Mouse (Mus musculus) stomach, embryonic 15.5 days (tissue): ENCODE measurements at regions not wholly inside any gene's neighbourhood (a gene's known extent, or its start where the extent isn't known, plus 50 kb on each side); places are given as distances from the start of the nearest gene placed in this dataset.

ENCODE experiments used
- ATAC-seq: fragments of 200-750 bp; cut with Nextera tagmentation; 2 replicates; pipeline ENCODE4 v1.8.0; 2017; ENCODE audit warnings: low read depth, moderate number of reproducible peaks, moderate TSS enrichment; ENCODE audit not compliant: insufficient read depth, low FRiP score
- H3K27ac ChIP-seq: fragments of 300-500 bp; sonication (generic); 2 replicates; pipeline ENCODE4 v1.5.1; 2015; ENCODE audit warnings: mild to moderate bottlenecking, inconsistent platforms
- H3K27me3 ChIP-seq: fragments of 300-500 bp; sonication (generic); replicated peaks from 2 replicates; pipeline ENCODE4 v1.6.1; 2015; ENCODE audit warnings: inconsistent platforms
- H3K36me3 ChIP-seq: fragments of 300-500 bp; sonication (generic); 2 replicates; pipeline ENCODE4 v1.6.1; 2015; ENCODE audit warnings: inconsistent platforms
- H3K4me1 ChIP-seq: fragments of 300-500 bp; sonication (generic); 2 replicates; pipeline ENCODE4 v1.6.1; 2015; ENCODE audit warnings: inconsistent platforms
- H3K4me2 ChIP-seq: fragments of 300-500 bp; sonication (generic); 2 replicates; pipeline ENCODE4 v1.6.1; 2015; ENCODE audit warnings: mild to moderate bottlenecking, inconsistent platforms
- H3K4me3 ChIP-seq: fragments of 300-500 bp; sonication (generic); replicated peaks from 2 replicates; pipeline ENCODE4 v1.5.1; 2015; ENCODE audit warnings: inconsistent platforms
- H3K9ac ChIP-seq: fragments of 300-500 bp; sonication (generic); 2 replicates; pipeline ENCODE4 v1.6.1; 2015; ENCODE audit warnings: inconsistent platforms
- H3K9me3 ChIP-seq: fragments of 300-500 bp; sonication (generic); 2 replicates; pipeline ENCODE4 v1.6.1; 2016; ENCODE audit warnings: inconsistent platforms
- WGBS: fragments of 180-500 bp; shearing (Covaris S2); methylation state at CpG from one replicate; pipeline ENCODE4 v1.1.7; 2015; 5-methylcytosine and 5-hydroxymethylcytosine counted together

- Histone ChIP-seq H3K27ac (no peak overlapping the region), H3K9ac (no peak overlapping the region), H3K4me1 (no peaks in the 10 kb centered on the region), H3K4me2 (no peak overlapping the region), H3K36me3 (no peaks in the 10 kb centered on the region), H3K27me3 (no peaks in the 10 kb centered on the region), H3K4me3 (no peak overlapping the region), H3K9me3 (no peaks in the 10 kb centered on the region)
- ATAC-seq, result no peak
- 74% methylated on average over 6 of the region's 6 CpGs for WGBS
Observed at GRCm38 (mm10) chr3:143909341-143909740, 295.7 kb downstream of the Lmo4 start.

DNA sequence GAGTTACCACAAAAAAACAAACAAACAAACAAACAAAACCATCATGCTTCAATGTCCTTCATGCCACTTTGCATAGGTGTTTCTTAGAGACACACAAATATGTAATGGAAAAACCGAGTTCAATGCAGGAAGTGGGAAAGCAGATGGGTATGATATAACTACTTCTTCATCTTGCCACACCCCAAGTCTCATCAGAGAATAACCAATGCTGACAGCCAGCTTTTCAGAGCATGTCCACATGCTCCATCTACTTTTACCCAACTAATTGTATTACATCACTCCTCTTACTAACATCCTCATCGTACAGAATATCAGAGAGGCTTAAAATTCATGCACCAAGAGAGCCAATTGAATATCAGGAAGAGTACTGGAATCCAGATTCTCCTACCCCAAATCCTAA lies 301.6 kb downstream of the Lmo4 start:
- Histone ChIP-seq H3K36me3 (no peaks in the 10 kb centered on the region), H3K27ac (no peak overlapping the region), H3K9me3 (no peaks in the 10 kb centered on the region), H3K27me3 (no peaks in the 10 kb centered on the region), H3K4me3 (no peak overlapping the region), H3K4me2 (no peak overlapping the region), H3K9ac (no peak overlapping the region), H3K4me1 (no peaks in the 10 kb centered on the region)
- WGBS, result 77% methylated on average over 2 of the region's 2 CpGs
- ATAC-seq, result no peak

- no peaks in the 10 kb centered on the region for H3K9me3 ChIP-seq
- whole genome bisulfite sequencing, result 87% methylated on average over 2 of the region's 2 CpGs
- ATAC-seq, result no peak
- H3K9ac ChIP-seq, result no peak overlapping the region
- H3K4me2 ChIP-seq, result no peak overlapping the region
- no peak overlapping the region for H3K4me3 ChIP-seq
- H3K36me3 ChIP-seq, result no peaks in the 10 kb centered on the region
- H3K4me1 ChIP-seq, result no peaks in the 10 kb centered on the region
- H3K27me3 ChIP-seq, result no peaks in the 10 kb centered on the region
- no peak overlapping the region for H3K27ac ChIP-seq
Observed at GRCm38 (mm10) chr3:143880813-143881212, 324.2 kb downstream of the Lmo4 start.

- H3K36me3 ChIP-seq, result no peaks in the 10 kb centered on the region
- no peaks in the 10 kb centered on the region for H3K27me3 ChIP-seq
- H3K4me1 ChIP-seq, result no peaks in the 10 kb centered on the region
- H3K9me3 ChIP-seq, result no peaks in the 10 kb centered on the region
- H3K9ac ChIP-seq, result no peak overlapping the region
- no peak overlapping the region for H3K27ac ChIP-seq
- no peak overlapping the region for H3K4me3 ChIP-seq
- 76% methylated on average over 3 of the region's 3 CpGs for WGBS
- no peak overlapping the region for H3K4me2 ChIP-seq
- no peak for ATAC-seq
Observed at GRCm38 (mm10) chr3:143873876-143874275, 331.1 kb downstream of the Lmo4 start.

DNA sequence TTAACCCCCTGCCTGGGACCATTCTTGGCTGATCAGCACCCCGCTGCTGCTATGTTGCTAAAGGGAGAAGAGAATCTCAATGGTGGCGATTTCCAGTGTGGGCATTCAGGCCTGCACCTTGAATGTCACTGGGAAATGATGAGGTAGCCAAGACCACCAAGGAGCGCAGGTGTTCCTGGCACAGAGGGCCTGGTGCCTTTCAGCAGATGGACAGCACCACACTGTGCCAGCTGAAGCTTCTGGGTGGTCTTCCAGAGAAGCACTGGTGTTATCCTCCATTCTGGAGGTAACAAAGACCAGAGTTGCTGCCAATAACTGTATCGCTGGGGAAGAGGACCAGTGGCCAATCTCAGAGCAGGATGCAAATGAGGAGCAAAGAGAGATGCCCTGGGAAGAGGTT lies 338.5 kb downstream of the Lmo4 start:
- no peaks in the 10 kb centered on the region for H3K36me3 ChIP-seq

DNA sequence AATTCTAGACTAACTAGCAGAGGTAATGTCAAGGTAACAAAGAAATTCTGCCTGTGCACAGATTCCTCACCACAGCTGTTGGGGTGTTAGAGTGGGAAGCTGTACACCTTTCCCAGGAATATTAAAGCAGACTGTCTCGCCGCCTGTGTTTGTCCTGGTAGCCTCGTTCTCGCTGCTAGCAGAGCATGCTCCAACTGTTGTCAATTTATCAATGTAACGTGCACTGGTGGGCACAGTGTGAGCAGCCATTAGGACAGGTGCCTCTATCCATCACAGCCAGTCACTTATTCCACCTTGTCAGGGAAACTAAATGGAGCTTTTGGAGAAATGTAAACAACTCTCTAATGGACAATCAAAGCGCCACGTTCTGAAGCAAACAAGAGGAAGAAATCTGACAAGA lies 339.4 kb downstream of the Lmo4 start:
- no peak overlapping the region for H3K4me3 ChIP-seq
- no peak overlapping the region for H3K9ac ChIP-seq
- H3K4me2 ChIP-seq, result 0 out of 2 replicates have a peak overlapping the region, but pooled peaks have one; percentile 7
- no peaks in the 10 kb centered on the region for H3K27me3 ChIP-seq
- ATAC-seq, result no peak
- peaks cover 3% of the 10 kb centered on the region; the same call in 1 of the 2 replicates for H3K4me1 ChIP-seq
- WGBS, result 41% methylated on average over 7 of the region's 7 CpGs
- H3K27ac ChIP-seq, result no peak overlapping the region
- no peaks in the 10 kb centered on the region for H3K36me3 ChIP-seq
- H3K9me3 ChIP-seq, result no peaks in the 10 kb centered on the region

More for the DNA sequence above, 338.5 kb downstream of the Lmo4 start:
- H3K27me3 ChIP-seq, result no peaks in the 10 kb centered on the region
- H3K27ac ChIP-seq, result no peak overlapping the region
- no peak overlapping the region for H3K4me2 ChIP-seq
- peaks cover 3% of the 10 kb centered on the region; the same call in 1 of the 2 replicates for H3K4me1 ChIP-seq
- H3K9ac ChIP-seq, result no peak overlapping the region
- no peak for ATAC-seq
- no peaks in the 10 kb centered on the region for H3K9me3 ChIP-seq
- 61% methylated on average over 4 of the region's 4 CpGs for WGBS
- H3K4me3 ChIP-seq, result no peak overlapping the region

DNA sequence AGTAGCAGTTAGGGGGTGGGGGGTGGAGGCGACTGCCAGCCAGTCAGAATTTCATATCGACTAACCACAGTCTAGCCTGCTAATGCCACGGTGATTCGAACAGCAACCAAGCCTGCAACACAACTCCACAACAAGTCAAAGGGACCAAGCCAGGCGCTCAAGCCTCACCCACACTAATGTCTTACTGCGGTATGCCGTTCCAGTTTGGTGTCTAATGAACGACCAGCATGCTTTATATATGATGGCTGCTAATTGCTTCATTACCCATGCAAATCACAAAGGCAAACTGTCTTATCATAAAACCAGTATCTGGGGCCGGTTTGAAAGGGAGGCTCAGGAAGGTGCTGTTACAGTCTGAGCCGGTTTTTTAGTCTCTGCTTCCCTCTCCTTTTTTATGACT lies 340.5 kb downstream of the Lmo4 start:
- Histone ChIP-seq H3K9ac (no peak overlapping the region), H3K4me3 (no peak overlapping the region), H3K4me2 (no peak overlapping the region), H3K36me3 (no peaks in the 10 kb centered on the region), H3K4me1 (peaks cover 3% of the 10 kb centered on the region; the same call in 1 of the 2 replicates), H3K27me3 (no peaks in the 10 kb centered on the region), H3K27ac (no peak overlapping the region), H3K9me3 (no peaks in the 10 kb centered on the region)
- 53% methylated on average over 10 of the region's 10 CpGs for WGBS
- ATAC-seq, result no peak

GRCm38 (mm10) chr3:143862531-143862930 lies 342.5 kb downstream of the Lmo4 start:
- Histone ChIP-seq H3K27me3 (no peaks in the 10 kb centered on the region), H3K9me3 (no peaks in the 10 kb centered on the region), H3K27ac (no peak overlapping the region), H3K9ac (no peak overlapping the region), H3K4me3 (no peak overlapping the region), H3K4me1 (peaks cover 3% of the 10 kb centered on the region; the same call in 1 of the 2 replicates), H3K36me3 (no peaks in the 10 kb centered on the region), H3K4me2 (no peak overlapping the region)
- 45% methylated on average over 11 of the region's 11 CpGs for WGBS
- ATAC-seq, result no peak

- Histone ChIP-seq H3K27me3 (no peaks in the 10 kb centered on the region), H3K36me3 (no peaks in the 10 kb centered on the region), H3K4me1 (peaks cover 3% of the 10 kb centered on the region; the same call in 1 of the 2 replicates), H3K4me3 (no peak overlapping the region), H3K27ac (no peak overlapping the region), H3K9me3 (no peaks in the 10 kb centered on the region), H3K9ac (no peak overlapping the region), H3K4me2 (no peak overlapping the region)
- WGBS, result 81% methylated on average over 4 of the region's 4 CpGs
- no peak for ATAC-seq
Observed at GRCm38 (mm10) chr3:143861866-143862265, 343.2 kb downstream of the Lmo4 start.

- no peak for ATAC-seq
- WGBS, result 80% methylated on average over 7 of the region's 7 CpGs
- no peaks in the 10 kb centered on the region for H3K36me3 ChIP-seq
- no peak overlapping the region for H3K4me3 ChIP-seq
- no peaks in the 10 kb centered on the region for H3K4me1 ChIP-seq
- H3K4me2 ChIP-seq, result no peak overlapping the region
- H3K9me3 ChIP-seq, result no peaks in the 10 kb centered on the region
- H3K27me3 ChIP-seq, result no peaks in the 10 kb centered on the region
- H3K9ac ChIP-seq, result no peak overlapping the region
- no peak overlapping the region for H3K27ac ChIP-seq
Observed at GRCm38 (mm10) chr3:143835611-143836240, 369.3 kb downstream of the Lmo4 start.

- no peak overlapping the region for H3K9ac ChIP-seq
- no peaks in the 10 kb centered on the region for H3K9me3 ChIP-seq
- ATAC-seq, result no peak
- no peaks in the 10 kb centered on the region for H3K36me3 ChIP-seq
- no peaks in the 10 kb centered on the region for H3K27me3 ChIP-seq
- H3K27ac ChIP-seq, result no peak overlapping the region
- WGBS, result 58% methylated on average over 2 of the region's 2 CpGs
- H3K4me2 ChIP-seq, result no peak overlapping the region
- no peaks in the 10 kb centered on the region for H3K4me1 ChIP-seq
- H3K4me3 ChIP-seq, result no peak overlapping the region
Observed at GRCm38 (mm10) chr3:143834725-143835124, 370.3 kb downstream of the Lmo4 start.

DNA sequence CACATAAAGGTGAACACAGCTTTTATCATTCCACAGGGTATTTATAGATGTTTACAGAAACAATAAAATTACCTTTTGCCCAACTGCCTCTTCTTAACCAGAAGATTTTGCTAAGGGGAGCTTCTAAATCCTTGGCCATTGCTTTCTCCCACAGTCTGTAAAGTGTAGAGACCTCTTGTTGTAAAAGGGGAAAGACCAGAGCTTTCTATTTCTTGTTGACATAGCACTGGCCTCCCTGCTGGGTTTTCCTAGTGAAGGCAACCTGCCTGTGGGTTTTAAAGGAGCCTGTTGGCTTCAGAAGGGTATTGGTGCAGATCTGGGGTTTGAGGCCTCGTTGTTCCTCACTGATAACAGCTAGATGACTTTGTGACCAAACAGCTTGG lies 381.6 kb downstream of the Lmo4 start:
- no peak overlapping the region for H3K4me3 ChIP-seq
- ATAC-seq, result no peak
- no peak overlapping the region for H3K27ac ChIP-seq
- H3K36me3 ChIP-seq, result no peaks in the 10 kb centered on the region
- no peak overlapping the region for H3K9ac ChIP-seq
- no peaks in the 10 kb centered on the region for H3K27me3 ChIP-seq
- 29% methylated on average over 1 of the region's 1 CpGs for WGBS
- no peak overlapping the region for H3K4me2 ChIP-seq
- no peaks in the 10 kb centered on the region for H3K4me1 ChIP-seq
- no peaks in the 10 kb centered on the region for H3K9me3 ChIP-seq
